Mouse (Mus musculus): ENCODE results near the gene Ercc6.

DNA sequence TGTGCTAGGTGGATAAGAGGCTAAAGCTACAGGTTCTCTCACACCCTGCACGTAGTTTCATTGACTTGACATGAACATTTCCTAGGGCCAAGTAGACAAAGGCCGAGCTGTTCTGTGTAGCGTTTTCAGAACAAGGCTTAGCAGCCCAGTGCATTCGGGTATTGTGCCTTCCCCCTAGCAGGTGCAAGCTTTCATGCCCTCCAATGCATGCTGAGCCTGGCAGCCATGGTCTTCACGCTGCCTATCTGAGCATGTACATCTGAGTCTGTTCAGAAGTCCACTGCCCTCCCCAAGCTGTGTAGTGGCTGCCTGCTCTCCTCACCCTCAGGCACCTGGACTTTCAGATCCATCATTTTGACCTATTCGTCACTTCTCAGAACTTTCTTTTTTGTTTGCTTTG lies 50.3 kb downstream of the Ercc6 start:
- no peak for TF ChIP-seq POLR2A (IDR thresholded peaks at IDR 0.05; ENCODE audit: low read depth, low read length)
- no peak for TF ChIP-seq CTCF (IDR thresholded peaks at IDR 0.05; ENCODE audit: extremely low read depth, insufficient read length, insufficient replicate concordance, low read depth, low read length)
